Mouse (Mus musculus): Measurements from ENCODE around the gene Rbm25. TPM values are rescaled to one million over a fixed set of nuclear protein-coding genes. Genes with fewer than 3 reads are reported as not detected.

The Rbm25 gene
- polyA plus RNA-seq, 1 experiment = 25.8 TPM

DNA sequence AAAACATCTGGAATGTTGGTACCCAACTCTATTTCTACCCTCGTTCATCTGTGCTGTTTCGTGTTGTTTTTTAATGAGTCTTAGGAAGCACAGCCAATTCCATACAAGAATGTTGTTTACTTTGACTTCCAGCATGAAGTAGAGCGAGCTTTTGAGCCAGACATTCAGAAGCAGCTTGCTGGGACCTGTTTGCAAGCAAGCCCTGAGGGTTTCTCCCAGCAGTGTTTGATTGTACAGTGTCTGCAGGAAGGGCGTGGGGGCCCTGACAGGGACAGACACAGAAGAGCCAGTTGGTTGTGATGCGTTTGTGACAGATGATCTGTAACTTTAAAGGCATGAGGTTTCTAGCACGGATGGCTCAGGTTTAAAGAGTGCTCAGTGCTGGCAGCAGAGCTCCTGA, 90.2 kb downstream of the Rbm25 start:
- Histone ChIP-seq H3K36me3 (ENCODE audit: control insufficient read depth, insufficient read depth) (peaks cover 61% of the 10 kb centered on the region), H3K79me2 (ENCODE audit: control insufficient read depth, insufficient read depth) (no peaks in the 10 kb centered on the region), H3K79me3 (ENCODE audit: low read depth) (no peaks in the 10 kb centered on the region), H3K27me3 (ENCODE audit: control insufficient read depth, insufficient read depth, insufficient read length) (no peaks in the 10 kb centered on the region), H3K4me3 (ENCODE audit: insufficient read depth, poor library complexity, severe bottlenecking) (no peak overlapping the region), H3ac (ENCODE audit: control insufficient read depth, insufficient read length, low read depth) (no peak overlapping the region)
- TF ChIP-seq MAX (IDR thresholded peaks at IDR 0.05) (no peak), USF1 (IDR thresholded peaks at IDR 0.05; ENCODE audit: low read depth) (no peak), FOSL1 (IDR thresholded peaks at IDR 0.05; ENCODE audit: insufficient read depth, low read length, poor library complexity, severe bottlenecking) (no peak), MYOG (IDR thresholded peaks at IDR 0.05; ENCODE audit: control insufficient read depth, extremely low read depth, insufficient read length) (no peak), CTCF (IDR thresholded peaks at IDR 0.05; ENCODE audit: control insufficient read depth, insufficient read depth, insufficient read length) (no peak), MYOD1 (IDR thresholded peaks at IDR 0.05; ENCODE audit: control insufficient read depth, insufficient read length, low read depth) (no peak), CEBPB (IDR thresholded peaks at IDR 0.05; ENCODE audit: low read depth) (no peak)

DNA sequence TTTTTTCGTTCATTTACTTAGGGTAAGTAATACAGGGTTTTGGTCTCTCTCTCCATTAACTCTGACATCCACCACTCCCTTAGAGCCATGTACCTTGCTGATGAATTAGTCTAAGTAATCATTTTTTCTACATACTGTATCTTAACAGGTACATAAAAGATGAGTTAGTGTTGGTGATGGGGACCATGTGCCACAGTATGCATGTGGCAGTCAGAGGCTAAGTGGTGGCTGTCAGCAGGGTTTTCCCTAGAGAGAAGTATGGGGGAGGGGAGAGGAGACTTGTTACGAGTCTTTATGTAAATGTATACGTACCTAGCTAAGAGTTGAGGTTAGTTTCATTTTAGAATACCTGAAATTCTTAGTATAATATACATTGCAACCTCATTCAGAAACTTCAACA, 92.0 kb downstream of the Rbm25 start:
- TF ChIP-seq FOSL1 (IDR thresholded peaks at IDR 0.05; ENCODE audit: insufficient read depth, low read length, poor library complexity, severe bottlenecking) = no peak
- TF ChIP-seq USF1 (IDR thresholded peaks at IDR 0.05; ENCODE audit: low read depth) = no peak
- no peak for TF ChIP-seq MYOG (IDR thresholded peaks at IDR 0.05; ENCODE audit: control insufficient read depth, extremely low read depth, insufficient read length)
- TF ChIP-seq CEBPB (IDR thresholded peaks at IDR 0.05; ENCODE audit: low read depth) = no peak
- no peak for TF ChIP-seq MYOD1 (IDR thresholded peaks at IDR 0.05; ENCODE audit: control insufficient read depth, insufficient read length, low read depth)
- TF ChIP-seq CTCF (IDR thresholded peaks at IDR 0.05; ENCODE audit: control insufficient read depth, insufficient read depth, insufficient read length) = no peak
- TF ChIP-seq MAX (IDR thresholded peaks at IDR 0.05) = no peak
- Histone ChIP-seq H3K27me3 (ENCODE audit: control insufficient read depth, insufficient read depth, insufficient read length) (no peaks in the 10 kb centered on the region), H3K79me3 (ENCODE audit: low read depth) (no peaks in the 10 kb centered on the region), H3K4me3 (ENCODE audit: insufficient read depth, poor library complexity, severe bottlenecking) (no peak overlapping the region), H3ac (ENCODE audit: control insufficient read depth, insufficient read length, low read depth) (no peak overlapping the region), H3K79me2 (ENCODE audit: control insufficient read depth, insufficient read depth) (no peaks in the 10 kb centered on the region), H3K36me3 (ENCODE audit: control insufficient read depth, insufficient read depth) (peaks cover 68% of the 10 kb centered on the region)

DNA sequence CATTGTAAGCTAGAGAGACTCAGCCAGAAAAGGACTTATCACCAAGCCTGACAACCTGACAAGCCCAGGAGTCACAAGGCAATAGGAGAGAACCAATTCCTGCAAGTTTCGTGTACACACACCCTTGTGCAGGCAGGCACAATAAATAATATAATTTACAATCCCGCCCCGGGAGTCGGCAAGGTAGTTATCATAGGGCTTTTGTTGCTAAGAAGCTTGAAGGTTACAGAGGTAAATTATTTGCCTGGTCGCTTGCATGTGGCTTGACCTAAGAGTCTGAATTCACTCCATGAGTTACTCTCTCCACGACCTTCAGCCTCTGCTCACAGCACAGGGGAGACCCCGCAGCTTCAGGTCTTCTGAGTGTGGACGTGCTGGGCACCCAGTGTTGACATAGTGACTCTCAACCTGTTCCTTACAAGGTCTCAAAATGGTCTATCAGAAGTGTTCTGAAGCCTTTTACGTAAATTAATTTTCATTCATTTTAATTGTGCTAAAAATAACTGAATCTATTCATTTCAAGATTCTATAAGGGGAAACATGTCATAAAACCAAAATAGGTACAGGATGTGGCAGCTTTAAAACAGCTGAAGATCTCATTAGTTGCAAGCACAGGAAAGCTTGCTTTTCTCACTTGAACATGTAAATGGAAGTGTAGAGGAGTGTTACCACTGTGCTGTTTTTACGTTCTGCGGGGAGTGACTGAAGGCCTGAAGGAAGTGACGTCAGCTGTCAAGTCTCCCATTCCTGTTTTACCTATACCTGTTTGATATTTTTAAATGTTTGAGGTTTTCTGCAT, 95.7 kb downstream of the Rbm25 start:
- TF ChIP-seq FOSL1 (IDR thresholded peaks at IDR 0.05; ENCODE audit: insufficient read depth, low read length, poor library complexity, severe bottlenecking) = no peak
- no peak for TF ChIP-seq MYOD1 (IDR thresholded peaks at IDR 0.05; ENCODE audit: control insufficient read depth, insufficient read length, low read depth)
- Histone ChIP-seq H3K36me3 (ENCODE audit: control insufficient read depth, insufficient read depth) (peaks cover 72% of the 10 kb centered on the region), H3K79me2 (ENCODE audit: control insufficient read depth, insufficient read depth) (no peaks in the 10 kb centered on the region), H3K4me3 (ENCODE audit: insufficient read depth, poor library complexity, severe bottlenecking) (no peak overlapping the region), H3K27me3 (ENCODE audit: control insufficient read depth, insufficient read depth, insufficient read length) (no peaks in the 10 kb centered on the region), H3K79me3 (ENCODE audit: low read depth) (no peaks in the 10 kb centered on the region), H3ac (ENCODE audit: control insufficient read depth, insufficient read length, low read depth) (no peak overlapping the region)

DNA sequence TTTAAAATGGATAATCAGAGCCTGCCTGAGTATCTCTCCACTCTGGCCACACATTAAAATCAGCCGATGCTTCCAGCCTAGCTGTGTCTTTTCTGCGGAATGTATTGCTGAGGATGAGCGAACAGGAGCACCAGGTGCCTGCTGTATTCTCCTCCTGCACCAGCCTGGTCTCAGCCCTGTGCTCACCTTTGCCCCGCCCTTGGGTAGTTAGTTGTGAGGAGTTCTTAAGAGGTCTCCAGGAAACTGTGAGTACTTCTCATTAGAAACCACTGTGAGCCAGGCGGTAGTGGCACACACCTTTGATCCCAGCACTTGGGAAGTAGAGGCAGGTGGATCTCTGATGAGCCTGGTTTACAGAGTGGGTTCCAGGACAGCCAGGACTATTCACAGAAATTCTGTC, 101.2 kb downstream of the Rbm25 start:
- Histone ChIP-seq H3ac (ENCODE audit: control insufficient read depth, insufficient read length, low read depth) (no peak overlapping the region), H3K36me3 (ENCODE audit: control insufficient read depth, insufficient read depth) (peaks cover 61% of the 10 kb centered on the region), H3K27me3 (ENCODE audit: control insufficient read depth, insufficient read depth, insufficient read length) (no peaks in the 10 kb centered on the region), H3K79me3 (ENCODE audit: low read depth) (no peaks in the 10 kb centered on the region), H3K4me3 (ENCODE audit: insufficient read depth, poor library complexity, severe bottlenecking) (no peak overlapping the region), H3K79me2 (ENCODE audit: control insufficient read depth, insufficient read depth) (no peaks in the 10 kb centered on the region)
- TF ChIP-seq MYOD1 (IDR thresholded peaks at IDR 0.05; ENCODE audit: control insufficient read depth, insufficient read length, low read depth) (no peak), USF1 (IDR thresholded peaks at IDR 0.05; ENCODE audit: low read depth) (no peak), CTCF (IDR thresholded peaks at IDR 0.05; ENCODE audit: control insufficient read depth, insufficient read depth, insufficient read length) (no peak), MYOG (IDR thresholded peaks at IDR 0.05; ENCODE audit: control insufficient read depth, extremely low read depth, insufficient read length) (no peak), CEBPB (IDR thresholded peaks at IDR 0.05; ENCODE audit: low read depth) (no peak), MAX (IDR thresholded peaks at IDR 0.05) (no peak), FOSL1 (IDR thresholded peaks at IDR 0.05; ENCODE audit: insufficient read depth, low read length, poor library complexity, severe bottlenecking) (no peak)

Other genes with a start within 250 kb of the Rbm25 start
- 0.25 TPM for gene Dpf3, start 143.5 kb upstream of the Rbm25 start, polyA plus RNA-seq (2012; fragmentation: generic; extraction: Trizol)
- gene Dcaf4, start 110.8 kb upstream of the Rbm25 start, polyA plus RNA-seq (2012; fragmentation: generic; extraction: Trizol) = 11.7 TPM
- 8.6 TPM for gene Zfyve1, start 34.0 kb upstream of the Rbm25 start, polyA plus RNA-seq (2012; fragmentation: generic; extraction: Trizol)
- 36.6 TPM for gene Psen1, start 56.9 kb downstream of the Rbm25 start, polyA plus RNA-seq (2012; fragmentation: generic; extraction: Trizol)
- not detected for gene Papln, start 132.4 kb downstream of the Rbm25 start, polyA plus RNA-seq (2012; fragmentation: generic; extraction: Trizol)